Mouse (Mus musculus): Measurements from ENCODE around the gene Fxyd4.

Fxyd4 gene

GRCm38 (mm10) chr6:117937222-117937932 is at the start of gene Fxyd4:
TSS of gene Fxyd4 (minus strand) at chr6:117937692.
- DNase-seq (ENCODE audit: low read depth) = no peak

GRCm38 (mm10) chr6:117987173-117987572 is 49.7 kb upstream of the Fxyd4 start:
- DNase-seq (ENCODE audit: low read depth) = no peak

- no peak for DNase-seq (ENCODE audit: low read depth)
These were observed 29.2 kb upstream of the Fxyd4 start for GRCm38 (mm10) chr6:117966729-117967128.

GRCm38 (mm10) chr6:117963201-117963600 is 25.7 kb upstream of the Fxyd4 start:
- DNase-seq (ENCODE audit: low read depth) = no peak

GRCm38 (mm10) chr6:117956851-117957501 is 19.5 kb upstream of the Fxyd4 start:
- no peak for DNase-seq (ENCODE audit: low read depth)

GRCm38 (mm10) chr6:117956161-117956560 is 18.7 kb upstream of the Fxyd4 start:
- no peak for DNase-seq (ENCODE audit: low read depth)

GRCm38 (mm10) chr6:117952330-117952729 is 14.8 kb upstream of the Fxyd4 start:
- no peak for DNase-seq (ENCODE audit: low read depth)

- DNase-seq (ENCODE audit: low read depth) = no peak
These were observed 6.4 kb upstream of the Fxyd4 start for GRCm38 (mm10) chr6:117943899-117944298.

GRCm38 (mm10) chr6:117942769-117943168 is 5.3 kb upstream of the Fxyd4 start:
- DNase-seq (ENCODE audit: low read depth) = no peak

- DNase-seq (ENCODE audit: low read depth) = no peak
These were observed 1.5 kb upstream of the Fxyd4 start for GRCm38 (mm10) chr6:117938951-117939350.

GRCm38 (mm10) chr6:117935681-117936612 is 1.5 kb downstream of the Fxyd4 start:
- no peak for DNase-seq (ENCODE audit: low read depth)

GRCm38 (mm10) chr6:117934301-117934700 is 3.2 kb downstream of the Fxyd4 start:
- DNase-seq (ENCODE audit: low read depth) = no peak

GRCm38 (mm10) chr6:117932325-117933051 is 5.0 kb downstream of the Fxyd4 start:
- DNase-seq (ENCODE audit: low read depth) = no peak

- no peak for DNase-seq (ENCODE audit: low read depth)
These were observed 7.4 kb downstream of the Fxyd4 start for GRCm38 (mm10) chr6:117929945-117930655.

GRCm38 (mm10) chr6:117928746-117929145 is 8.7 kb downstream of the Fxyd4 start:
- DNase-seq (ENCODE audit: low read depth) = no peak

- DNase-seq (ENCODE audit: low read depth) = no peak
These were observed 9.5 kb downstream of the Fxyd4 start for GRCm38 (mm10) chr6:117927955-117928354.

- DNase-seq (ENCODE audit: low read depth) = no peak
These were observed 10.5 kb downstream of the Fxyd4 start for GRCm38 (mm10) chr6:117926871-117927491.

GRCm38 (mm10) chr6:117922041-117922440 is 15.5 kb downstream of the Fxyd4 start:
- DNase-seq (ENCODE audit: low read depth) = no peak

- DNase-seq (ENCODE audit: low read depth) = peak; percentile 84
These were observed 16.5 kb downstream of the Fxyd4 start for GRCm38 (mm10) chr6:117920659-117921640.

All from NIH3T3 (cell line).